Mouse (Mus musculus) layer of hippocampus, postnatal 36 days (tissue): ENCODE results near the gene Auts2. TPM values are rescaled to one million over a fixed set of nuclear protein-coding genes. Genes with fewer than 3 reads are reported as not detected.
A peak's percentile ranks its signal among the peaks of the same experiment; 100 is the strongest.

Experiments
- DNase-seq, 2 experiments: peaks; one replicate each; pipeline ENCODE4 v3.0.0; 2022
- total RNA-seq, 2 experiments: library from RNA; stranded (reverse); gene quantifications; 2 replicates each; pipeline ENCODE4 v1.2.3; 2021

Auts2 gene
- total RNA-seq, 2 experiments from 2014 or later = 140 to 181 TPM

DNA sequence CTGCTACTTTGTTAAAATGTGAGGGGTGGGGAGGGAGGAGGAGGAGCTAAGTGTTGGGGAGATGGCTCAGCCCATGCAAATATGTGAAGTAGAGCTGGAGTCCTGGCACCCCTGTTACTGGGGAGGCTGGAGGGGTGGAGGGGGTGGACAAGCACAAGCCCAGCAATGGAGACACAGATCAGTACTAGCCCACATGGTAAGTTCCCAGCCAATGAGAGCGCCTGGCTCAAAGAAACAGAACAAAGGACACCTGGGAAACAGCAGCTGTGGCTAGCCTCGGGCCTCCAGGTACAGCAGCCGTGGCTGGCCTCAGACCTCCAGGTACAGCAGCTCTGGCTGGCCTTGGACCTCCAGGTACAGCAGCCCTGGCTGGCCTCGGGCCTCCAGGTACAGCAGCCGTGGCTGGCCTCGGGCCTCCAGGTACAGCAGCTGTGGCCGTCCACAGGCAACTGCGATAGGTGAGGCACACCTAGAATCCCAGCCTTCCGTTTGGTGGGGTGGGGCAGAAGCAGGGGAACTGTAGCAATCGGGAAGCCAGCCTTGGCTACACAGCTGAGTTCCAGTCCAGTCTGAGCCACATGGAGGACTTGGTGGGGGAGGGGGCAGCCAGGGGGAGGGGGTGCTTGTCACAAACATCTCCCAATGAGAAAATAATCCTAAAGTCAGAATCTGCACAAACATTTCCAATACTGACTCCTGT is 1046.5 kb downstream of the Auts2 start:
- no peak for DNase-seq

DNA sequence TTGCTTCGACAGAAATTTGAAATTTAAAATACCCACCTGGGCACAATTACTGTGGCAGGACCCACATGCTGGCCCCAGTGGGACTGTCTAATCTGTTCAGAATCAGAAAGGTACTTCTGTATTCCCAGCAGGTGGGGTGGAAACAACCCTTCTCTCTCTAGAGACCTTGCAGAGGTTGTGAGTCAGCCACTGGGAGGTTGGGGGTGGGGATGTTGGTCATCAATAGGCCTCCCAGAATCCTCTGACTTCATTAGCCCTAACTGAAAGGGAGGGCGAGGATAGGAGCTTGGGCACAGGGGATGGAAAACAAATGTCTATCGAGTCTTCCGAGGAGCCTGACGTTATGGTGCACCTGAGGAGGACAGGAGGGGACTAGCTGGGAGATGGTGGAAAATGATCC is 1048.6 kb downstream of the Auts2 start:
- no peak for DNase-seq

DNA sequence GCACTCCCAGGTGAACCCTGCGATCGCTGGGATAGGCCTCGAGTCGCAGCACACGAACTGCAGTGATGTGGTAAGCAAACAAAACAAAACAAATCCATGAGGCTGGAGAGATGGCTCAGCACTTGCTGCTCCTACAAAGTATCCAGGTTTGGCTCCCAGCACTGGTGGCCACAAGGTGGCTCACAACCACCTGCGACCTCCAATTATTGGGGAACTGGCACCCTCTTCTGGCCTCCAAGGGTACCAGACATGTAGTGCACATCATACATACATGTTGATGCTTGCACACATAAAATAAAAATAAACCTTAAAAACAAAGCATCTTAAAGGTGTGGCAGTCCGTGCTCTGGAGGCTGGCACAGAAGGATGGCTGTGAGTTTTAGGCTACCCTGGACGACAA is 1050.6 kb downstream of the Auts2 start:
- DNase-seq = no peak

DNA sequence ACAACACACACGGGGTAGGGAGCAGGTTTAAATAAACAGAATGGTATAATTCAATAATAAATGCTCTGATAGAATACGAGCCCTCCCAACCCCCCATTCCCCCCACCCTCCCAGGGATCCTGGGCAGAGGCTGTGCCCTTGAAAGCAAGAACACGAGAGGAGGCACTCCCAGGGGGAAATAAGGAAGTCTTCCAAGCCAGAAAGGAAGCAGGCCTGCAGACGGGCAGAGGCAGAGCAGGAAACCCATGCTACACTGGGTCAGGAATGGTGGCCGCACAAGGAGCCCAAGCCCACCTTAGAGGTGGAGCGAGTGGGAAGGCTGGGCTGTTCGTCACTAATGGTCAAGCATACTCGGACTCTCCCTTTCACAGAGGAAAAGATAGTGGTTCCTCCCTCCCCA is 1051.3 kb downstream of the Auts2 start:
- no peak for DNase-seq

DNA sequence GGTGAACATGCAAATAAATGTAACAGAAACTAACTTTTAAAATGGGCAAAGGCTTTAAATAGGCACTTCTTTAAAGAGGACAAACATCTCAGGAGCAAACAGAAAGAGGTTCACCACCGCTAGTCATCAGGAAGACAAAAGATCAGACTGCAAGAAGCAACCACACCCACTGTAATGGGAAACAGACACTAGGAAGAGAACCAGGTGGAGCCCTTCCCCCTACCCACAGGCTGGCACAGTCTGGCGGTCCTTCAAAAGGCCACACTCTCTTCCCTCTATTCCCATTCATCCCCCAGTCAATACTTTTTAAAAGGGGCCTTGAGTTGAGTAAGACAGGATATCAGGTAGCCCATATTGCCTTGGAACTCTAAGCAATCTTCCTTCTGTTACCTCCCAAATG is 1052.3 kb downstream of the Auts2 start:
- DNase-seq = no peak

DNA sequence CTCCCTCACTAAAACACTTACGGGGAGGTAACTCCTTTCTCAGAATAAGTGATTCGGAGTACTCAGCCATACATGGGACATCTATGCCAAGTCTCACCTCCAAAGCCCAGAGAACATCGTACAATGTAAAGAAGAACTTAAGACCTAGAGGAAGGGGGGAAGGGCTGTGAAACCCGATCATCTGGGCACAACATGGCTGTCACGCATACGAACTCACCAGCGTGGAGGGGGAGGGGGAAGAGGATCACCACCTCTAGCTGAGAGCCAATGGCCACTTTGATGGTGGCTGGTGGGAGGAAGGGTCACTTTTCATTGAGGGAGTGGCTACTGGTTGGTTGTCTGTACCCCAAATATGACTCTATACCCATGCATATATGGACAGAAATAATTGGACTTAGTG is 1053.3 kb downstream of the Auts2 start:
- DNase-seq = no peak

DNA sequence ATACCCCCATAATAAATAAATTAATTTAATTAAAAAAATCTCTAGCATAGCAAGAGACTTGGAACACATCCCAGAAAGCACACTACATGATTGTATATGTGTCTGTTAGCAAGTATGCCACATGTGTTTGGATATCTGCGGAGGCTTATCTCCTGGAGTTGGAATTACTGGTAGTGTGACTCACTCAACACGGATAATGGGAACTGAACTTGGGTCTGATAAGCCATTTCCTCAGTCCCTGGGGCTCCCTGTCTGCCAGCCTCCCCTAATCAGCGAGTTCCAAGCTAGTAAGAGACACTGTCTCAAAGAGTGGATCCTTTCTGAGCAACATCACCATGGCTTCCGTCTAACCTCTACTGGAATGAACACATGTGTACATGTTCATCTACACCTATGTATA is 1056.6 kb downstream of the Auts2 start:
- DNase-seq = no peak

DNA sequence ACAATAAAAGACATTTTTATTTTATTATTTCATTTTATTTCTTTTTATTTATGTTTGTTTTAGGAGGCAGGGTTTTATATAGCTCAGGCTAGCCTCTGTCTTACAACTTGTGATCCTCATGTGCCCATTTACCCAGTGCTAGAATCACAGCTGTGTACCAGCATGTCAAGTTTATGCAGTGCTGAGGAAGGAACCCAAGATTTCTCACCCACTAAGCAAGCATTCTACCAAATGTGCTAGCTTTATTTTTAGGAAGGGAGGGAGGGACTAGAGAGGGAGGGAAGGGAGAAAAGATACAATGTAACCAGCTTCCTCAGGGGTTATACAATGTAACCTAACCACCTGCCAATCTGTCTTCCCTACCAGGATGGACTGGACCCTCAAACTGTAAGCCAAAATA is 1067.9 kb downstream of the Auts2 start:
- no peak for DNase-seq

DNA sequence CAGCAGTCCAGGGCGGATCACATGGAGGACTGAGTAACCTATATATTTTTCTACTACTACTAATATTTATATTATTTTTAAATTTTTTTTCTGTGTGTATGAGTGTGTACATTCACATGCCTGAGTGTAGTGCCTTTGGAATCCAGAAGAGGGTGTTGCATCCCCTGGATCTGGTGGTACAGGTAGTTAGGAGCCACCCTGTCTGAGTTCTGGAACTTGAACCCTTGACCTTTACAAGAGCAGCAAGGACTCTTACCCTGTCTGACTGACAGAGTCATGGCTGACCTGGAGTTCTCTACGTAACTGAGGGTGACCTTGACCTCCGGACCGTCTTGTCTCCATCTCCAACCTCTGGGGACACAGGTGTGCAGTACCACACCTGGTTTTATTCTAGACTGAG is 1074.5 kb downstream of the Auts2 start:
- DNase-seq = no peak

DNA sequence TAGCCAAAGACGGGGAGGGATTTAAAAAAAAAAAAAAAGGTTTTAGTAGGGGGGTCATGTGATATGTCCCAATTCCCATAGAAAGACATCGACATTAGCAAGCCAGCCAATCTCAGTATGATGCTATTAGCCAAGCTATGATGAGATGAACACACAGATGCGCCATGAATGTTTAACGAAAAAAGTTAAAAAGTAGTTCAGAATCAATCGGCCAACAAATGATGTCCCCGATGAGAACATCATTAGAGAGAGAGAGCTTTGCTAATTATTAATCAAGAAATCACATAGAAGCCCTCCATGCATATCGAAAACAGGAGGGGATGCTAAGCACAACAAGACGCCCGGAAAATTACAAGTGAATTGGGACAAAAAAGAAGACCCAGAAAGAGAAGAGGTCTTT is 1077.0 kb downstream of the Auts2 start:
- DNase-seq = no peak

DNA sequence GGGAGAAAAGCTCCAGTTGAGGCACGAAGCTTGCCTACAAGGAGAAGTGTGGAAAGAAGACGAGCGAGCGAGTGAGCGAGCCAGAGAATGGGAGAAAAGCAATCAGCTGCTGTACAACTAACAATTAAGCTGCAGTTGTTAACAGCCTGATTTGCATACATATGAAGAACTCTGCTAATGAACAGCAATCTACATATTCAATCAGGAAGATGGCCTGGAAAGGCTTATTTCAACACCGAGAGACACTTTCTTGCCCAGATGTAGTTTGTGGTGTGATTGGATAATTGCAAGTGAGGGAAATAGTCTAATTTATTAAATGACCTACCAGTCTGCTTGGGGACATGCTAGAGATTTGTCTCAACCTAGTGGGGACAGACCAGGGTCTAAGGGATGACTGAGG is 1079.7 kb downstream of the Auts2 start:
- DNase-seq = no peak

DNA sequence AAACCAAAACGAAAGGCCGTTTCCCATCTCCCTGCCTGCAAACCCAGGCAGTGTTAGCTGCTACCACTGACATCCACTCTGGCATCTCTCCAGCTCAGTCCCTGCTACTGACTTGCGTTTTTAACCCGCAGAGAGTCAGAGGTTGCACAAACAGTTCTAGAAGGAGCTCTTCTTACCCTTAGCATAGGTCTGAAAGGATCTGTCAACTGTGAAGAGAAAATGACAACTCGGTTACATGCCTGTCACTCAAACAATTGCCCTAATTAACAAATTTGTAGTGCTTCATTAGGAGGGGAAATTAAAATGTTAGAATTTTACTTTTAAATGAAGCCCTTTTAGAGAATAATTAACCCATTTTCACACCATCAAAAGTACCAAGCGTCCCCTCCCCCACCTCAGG is 1083.2 kb downstream of the Auts2 start:
- DNase-seq = no peak

DNA sequence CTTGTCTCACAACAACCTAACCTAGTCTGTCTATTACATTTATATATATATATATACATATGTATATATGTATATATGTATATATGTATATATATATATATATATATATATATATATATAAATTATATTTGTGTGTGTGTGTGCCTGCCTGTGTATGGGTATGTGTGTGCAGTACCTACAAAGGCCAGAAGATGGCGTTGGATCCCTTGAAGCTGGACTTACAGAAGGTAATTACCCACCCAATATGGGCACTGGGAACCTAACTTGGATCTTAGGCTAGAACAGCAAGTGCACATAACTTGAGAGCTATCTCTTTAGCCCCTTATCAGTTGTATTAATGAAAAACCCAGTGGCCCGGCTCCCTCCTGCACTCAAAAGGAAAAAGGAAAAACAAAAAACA is 1083.6 kb downstream of the Auts2 start:
- DNase-seq = no peak

DNA sequence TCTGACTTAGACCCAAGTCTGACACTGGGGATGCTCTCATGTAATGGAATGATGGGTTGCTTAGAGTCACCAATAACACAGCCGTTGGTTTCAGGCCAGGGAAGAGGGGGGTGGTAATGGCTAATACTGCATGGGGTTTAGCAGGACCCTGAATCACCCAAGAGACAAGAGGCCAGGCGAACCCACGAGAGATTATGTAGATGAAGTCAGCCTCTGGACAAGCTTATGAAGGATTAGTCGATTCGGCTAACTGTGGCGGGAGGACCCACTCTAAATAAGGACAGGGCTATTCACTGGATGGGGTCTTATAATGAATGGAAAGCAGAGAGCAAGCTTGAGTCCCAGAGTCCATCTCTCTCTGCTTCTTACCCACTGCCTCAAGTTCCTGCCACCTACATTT is 1084.4 kb downstream of the Auts2 start:
- no peak for DNase-seq

DNA sequence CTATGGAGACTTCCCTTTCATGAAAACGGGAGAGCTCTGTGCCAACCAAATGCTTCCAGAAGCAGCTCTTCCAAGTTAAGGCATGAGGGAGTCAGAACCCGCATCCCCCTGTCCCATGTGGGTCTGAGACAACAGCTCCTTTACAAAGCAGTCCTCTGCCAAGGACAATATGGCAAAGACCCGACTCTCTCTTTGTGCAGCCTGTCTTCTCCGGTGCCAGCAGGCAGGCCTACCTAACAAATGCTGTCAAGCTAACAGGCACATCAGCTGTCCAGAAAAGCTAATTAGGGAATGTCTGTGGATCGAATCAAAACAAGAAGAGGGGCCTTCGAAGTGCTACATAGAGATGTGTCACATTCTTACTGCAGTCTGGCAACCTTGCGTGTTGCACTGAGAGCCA is 1085.1 kb downstream of the Auts2 start:
- DNase-seq = peak; percentile 74 to 78

DNA sequence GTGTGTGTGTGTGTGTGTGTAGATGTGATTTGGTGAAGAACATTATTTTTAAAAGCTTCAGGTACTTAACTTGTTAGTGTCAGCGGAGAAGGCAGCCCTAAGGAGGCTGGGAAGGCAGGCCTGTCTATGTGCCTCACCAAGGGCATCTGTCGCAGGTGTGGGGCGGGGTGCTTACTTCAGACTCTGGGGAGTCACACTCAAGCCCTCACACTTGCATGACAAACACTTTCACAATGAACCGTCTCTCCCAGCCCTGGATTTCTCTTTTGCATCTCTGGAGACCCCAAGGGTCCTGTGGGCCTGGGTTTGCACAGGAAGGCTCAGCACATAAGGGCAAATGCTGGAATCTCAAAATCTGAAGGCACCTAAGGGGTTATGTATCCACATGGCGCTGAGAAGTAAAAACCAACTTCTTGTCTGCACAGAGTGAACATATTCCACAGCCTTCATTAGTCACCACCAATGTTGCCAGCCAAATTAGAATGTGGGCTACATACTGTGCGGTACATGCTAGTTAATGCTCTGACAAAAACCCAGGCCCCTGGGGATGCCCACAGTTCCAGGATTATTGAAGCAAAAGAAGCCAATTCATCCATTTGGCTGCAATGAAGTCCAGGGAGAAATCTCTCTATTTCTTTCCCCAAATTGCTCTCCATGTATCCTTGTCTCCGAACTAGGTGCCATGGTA is 1093.8 kb downstream of the Auts2 start:
- no peak for DNase-seq

DNA sequence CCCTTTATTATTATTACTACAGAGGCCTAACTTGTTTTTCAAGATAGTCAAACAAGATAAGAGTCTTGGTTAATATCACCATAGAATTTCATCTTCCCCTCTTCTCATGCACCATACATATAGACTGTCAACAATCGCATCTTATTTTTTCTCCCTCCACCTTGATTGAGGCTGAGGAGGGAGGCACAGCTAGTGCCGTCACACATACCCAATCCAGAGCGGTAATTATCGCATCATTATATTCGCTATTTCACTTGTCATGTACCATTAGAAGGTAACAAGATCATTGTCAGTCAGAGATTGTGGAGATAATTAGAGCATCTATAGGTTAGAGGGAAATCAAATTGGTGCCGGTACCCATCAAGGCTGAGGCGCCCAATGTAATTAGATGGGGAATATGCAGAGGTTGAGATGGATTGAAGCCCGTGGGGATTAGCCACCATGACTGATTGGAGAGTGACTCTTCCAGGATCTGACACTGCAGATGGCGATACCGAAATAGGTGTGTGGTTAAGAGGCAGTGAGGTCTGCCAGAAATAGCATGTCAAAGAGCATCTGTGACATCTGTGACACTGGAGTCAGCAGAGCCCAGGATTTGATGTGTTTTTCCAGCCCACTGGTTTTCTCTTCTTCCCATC is 1107.8 kb downstream of the Auts2 start:
- no peak for DNase-seq

DNA sequence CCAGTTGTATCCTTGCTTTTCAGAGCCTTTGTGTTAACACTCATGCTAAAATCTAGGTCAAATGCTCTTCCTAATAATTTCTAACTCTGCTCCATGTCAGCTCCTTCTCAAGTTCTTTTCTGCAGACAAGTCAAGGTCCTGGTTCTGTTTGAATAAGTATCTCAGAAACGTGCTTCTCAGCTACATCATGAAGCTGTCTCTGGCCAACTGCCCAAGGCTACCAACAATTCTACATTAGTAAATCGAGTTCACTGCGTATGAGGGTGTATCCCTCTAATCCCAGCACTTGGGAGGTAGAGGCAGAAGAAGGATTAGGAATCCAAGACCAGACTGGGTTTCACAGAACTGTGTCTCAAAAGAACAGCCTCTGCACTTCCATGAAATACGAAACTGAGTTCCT is 1109.9 kb downstream of the Auts2 start:
- no peak for DNase-seq

DNA sequence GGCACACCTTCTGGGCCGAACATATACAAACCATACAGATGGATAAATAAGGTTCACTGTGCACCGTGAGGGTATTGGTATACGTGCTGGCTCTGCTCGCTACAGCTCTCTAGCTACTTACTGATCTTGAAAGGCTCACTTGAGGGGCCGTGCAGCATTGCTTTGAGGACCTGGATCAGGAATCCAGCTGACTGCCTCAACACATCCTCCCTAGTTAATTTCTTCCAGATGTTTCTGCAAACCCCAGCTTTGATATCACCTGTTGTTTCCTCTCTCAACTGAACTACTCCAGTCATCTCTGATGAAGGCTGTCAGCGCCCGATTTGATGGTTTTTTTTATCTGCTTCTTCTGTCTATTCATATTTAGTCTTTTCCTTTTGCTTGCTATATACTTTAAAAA is 1111.2 kb downstream of the Auts2 start:
- no peak for DNase-seq

DNA sequence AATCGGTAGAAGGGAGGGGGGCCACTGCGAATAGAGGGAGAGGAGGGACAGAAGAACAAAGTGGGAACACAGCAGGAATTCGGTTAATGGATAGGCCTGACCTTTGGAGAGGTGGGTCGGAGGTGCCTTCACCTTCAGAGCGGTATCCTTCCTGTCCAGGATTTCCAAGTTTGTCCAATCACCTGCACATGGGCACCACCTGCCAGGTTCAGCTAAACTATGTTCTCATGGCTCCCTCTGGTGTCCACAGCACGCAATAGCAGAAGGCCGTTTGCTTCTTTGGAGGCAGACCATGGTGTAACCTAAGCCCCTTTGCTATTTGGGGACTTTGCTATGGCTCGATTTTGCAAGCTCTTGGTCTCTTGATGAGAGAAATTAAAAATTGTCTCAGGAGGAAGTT is 1113.0 kb downstream of the Auts2 start:
- peak; percentile 47 to 55 for DNase-seq

DNA sequence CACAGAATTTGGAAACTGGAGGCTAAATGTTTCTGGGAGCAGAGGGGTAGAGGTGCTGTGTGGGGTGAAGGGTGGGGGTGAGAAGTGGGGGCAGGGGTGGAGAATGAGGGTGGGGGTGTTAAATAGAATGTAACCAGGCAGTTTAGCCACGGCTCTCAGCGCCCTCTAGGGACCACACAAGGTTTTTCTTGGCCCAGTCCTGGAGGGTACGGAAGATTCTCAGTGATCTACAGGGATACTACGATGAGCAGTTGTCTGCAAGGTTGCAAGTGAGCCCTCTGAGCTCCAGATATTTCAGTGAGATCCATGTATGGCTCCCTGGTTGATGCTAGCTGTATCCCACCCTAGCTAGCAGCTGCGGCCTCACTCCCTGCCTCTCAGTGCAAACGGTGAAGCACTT is 1113.6 kb downstream of the Auts2 start:
- no peak for DNase-seq

DNA sequence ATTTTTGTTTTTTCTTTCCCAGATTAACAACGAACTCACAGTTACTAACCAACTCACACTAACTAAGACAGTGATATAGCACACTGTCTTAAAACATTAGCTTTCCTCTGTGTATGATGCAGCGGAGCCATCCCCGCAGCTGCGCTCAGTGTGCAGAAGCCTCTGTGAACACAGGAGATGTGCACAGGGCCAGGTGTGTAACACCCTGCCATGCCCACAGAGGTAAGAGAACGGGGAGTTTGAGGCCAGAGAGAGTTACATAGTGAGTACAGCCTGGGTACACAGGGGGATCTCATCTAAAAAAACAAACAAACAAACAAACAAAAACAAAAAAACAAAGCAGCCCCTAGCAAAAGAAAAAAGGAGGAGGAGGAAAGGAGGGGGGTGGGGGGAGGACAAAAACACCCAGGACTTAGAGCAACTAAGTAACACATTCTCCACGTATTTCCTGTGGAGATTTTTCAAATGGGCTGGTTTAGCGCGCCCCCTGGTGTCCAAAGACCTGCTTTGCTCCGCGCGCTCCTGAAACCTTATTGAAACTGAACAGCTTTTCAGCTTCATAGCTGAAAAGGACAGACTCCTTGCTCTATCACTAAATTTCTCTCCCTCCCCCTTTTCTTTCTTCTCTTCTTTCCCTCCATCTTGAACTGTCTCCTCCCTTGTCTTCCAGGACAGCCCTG is 1115.3 kb downstream of the Auts2 start:
- DNase-seq = peak; percentile 78 to 85

DNA sequence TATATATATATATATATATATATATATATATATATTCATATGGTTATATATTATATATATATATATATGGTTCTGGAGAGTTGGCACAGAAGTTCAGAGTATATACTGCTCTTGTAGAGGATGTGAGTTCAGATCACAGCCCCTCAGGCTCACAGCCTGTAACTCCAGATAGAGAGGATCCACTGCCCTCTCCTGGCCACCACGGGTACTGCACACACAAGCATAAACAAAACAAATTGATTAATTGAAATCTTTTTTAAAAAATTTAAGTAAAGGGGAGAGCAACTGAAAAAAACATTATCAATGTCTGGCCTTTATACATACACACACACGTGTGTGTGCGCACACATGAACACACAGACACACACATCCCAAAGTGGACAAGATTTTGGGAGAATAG is 1120.4 kb downstream of the Auts2 start:
- no peak for DNase-seq

DNA sequence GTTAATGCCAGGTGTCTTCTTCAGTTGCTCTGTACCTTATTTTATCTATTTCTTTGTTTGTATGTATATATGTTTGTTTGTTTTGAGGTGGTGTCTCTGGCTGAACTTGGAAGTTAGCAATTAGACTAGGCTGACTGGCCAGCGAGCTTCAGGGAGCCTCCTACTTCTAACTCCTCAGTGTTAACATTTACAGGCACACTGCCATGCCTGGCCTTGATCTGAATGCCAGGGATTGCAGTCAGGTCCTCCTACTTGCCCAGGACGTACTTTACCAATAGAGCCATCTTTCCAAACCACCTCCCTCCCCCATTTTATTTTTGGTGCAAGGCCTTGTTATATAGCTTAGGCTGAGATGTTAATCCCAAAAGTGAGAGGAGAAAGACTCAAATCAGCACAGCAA is 1122.7 kb downstream of the Auts2 start:
- DNase-seq = no peak
